Mouse (Mus musculus): ENCODE data around the gene Olfr1454.

The Olfr1454 gene

DNA sequence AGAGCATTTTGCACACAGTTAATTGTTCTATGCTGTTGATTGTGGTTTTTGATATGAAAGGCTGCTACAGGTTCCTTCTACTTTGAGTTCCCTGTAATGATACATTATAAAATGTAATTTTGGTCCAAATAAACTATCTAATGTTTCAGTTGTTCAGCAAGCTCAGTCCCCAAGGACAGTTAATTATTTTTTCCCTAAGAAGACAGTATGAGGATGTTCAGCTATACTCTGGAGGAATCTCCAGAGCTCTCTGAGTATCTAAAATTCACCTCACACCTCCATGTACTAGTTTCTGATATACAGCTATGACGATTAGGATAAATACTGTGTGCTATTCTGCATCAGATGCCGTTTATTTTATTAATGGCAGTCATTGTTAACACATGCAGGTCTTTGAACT lies at the start of gene Olfr1454:
Gene Olfr1454, plus strand, starts transcription at position 301 of the 400 bp plus-strand sequence.
- no peak for DNase-seq

DNA sequence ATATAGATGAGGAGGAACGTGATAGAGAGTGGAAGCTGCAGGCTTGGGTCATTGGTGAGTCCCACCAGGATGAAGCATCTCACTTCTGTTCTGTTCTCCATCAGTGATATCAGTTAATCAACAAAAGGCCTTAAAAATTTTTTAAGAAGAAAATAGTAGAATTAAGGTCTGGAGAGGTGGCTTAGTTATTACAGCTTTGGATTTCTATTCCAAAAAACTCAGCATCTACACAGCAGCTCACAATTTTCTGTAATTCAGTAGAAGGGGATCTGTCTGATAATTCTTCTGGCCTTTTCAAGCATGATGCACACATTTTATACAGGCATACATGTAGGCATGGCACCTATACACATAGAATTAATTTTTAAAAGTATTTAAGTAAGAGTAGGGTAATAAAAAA lies 32.2 kb upstream of the Olfr1454 start, which contains the start of gene Olfr1453:
Gene Olfr1453, minus strand, starts transcription at position 101 of the 400 bp plus-strand sequence.
- DNase-seq = no peak

GRCm38 (mm10) chr19:13093908-13094307 lies 33.5 kb downstream of the Olfr1454 start:
- DNase-seq = no peak

- DNase-seq = no peak
Measured at GRCm38 (mm10) chr19:13097791-13098190, 37.4 kb downstream of the Olfr1454 start, which contains the start of gene Olfr1457. Olfr1457 (minus strand) TSS chr19:13097891.

GRCm38 (mm10) chr19:13106675-13107074 lies 46.3 kb downstream of the Olfr1454 start, which contains the start of gene Olfr1458:
Olfr1458 (minus strand) TSS chr19:13106775.
- DNase-seq = no peak
